ENCODE assay signal across 8 mouse cellular contexts in genomic region chr4:56801907-56802668, GRCm38 (mm10). TPM values are rescaled to one million over a fixed set of nuclear protein-coding genes. Genes with fewer than 3 reads are reported as not detected.
DNase-seq lines count a peak whose midpoint lies in the region; ATAC-seq lines count a peak whose summit lies in the region.

Elp1 (minus strand) TSS chr4:56802331.
Fam206a (plus strand) TSS chr4:56802345.

- no peaks in the 10 kb centered on the region for H3K9me3 ChIP-seq in hindbrain, embryonic 11.5 days (ENCODE audit: control insufficient read depth, low read length)

- H3K27ac ChIP-seq in hindbrain, embryonic 11.5 days (ENCODE audit: low read depth, low read length) = peak within 1 kb of the TSS; percentile 65

- H3K4me2 ChIP-seq in hindbrain, embryonic 11.5 days (replicated peaks; ENCODE audit: low read depth, low read length) = peak within 1 kb of the TSS; percentile 83

- peak within 1 kb of the TSS; percentile 87 for H3K4me3 ChIP-seq in hindbrain, embryonic 11.5 days (ENCODE audit: low read depth, low read length)

- DNase-seq in MN1 (ENCODE audit: low spot score) = peak; percentile 90
- DNase-seq in cerebellum, adult 9-10 months = peak; percentile 97
- DNase-seq in frontal cortex, adult 2 months (ENCODE audit: extremely low spot score in 1 of 2, low spot score in 1 of 2) = peak; percentile 86 to 97
- DNase-seq in hindbrain, embryonic 11.5 days (ENCODE audit: low spot score) = peak; percentile 97
- peak; percentile 98 to 99 for DNase-seq in layer of hippocampus, postnatal 10 days (ENCODE audit: low spot score in 2 of 2)
- DNase-seq in lung, postnatal 10 days = peak; percentile 95
- DNase-seq in ovary, postnatal 36 days (ENCODE audit: low spot score) = peak; percentile 95
- peak; percentile 97 for DNase-seq in thymus, postnatal 25 days

- peak; percentile 98 for ATAC-seq in hindbrain, embryonic 11.5 days (ENCODE audit: low FRiP score)

- under 1% methylated on average over 72 of the region's 72 CpGs for WGBS in hindbrain, embryonic 11.5 days

- H3K36me3 ChIP-seq in hindbrain, embryonic 11.5 days (ENCODE audit: control insufficient read depth, insufficient read depth, low read length) = peaks cover 8% of the 10 kb centered on the region; the same call in 1 of the 2 replicates

- no peaks in the 10 kb centered on the region for H3K27me3 ChIP-seq in hindbrain, embryonic 11.5 days (ENCODE audit: control insufficient read depth, insufficient read depth, low read length)

- no peaks in the 10 kb centered on the region; the same call in none of the 2 replicates for H3K4me1 ChIP-seq in hindbrain, embryonic 11.5 days (replicated peaks; ENCODE audit: control insufficient read depth, insufficient read depth, low read length)

- H3K9ac ChIP-seq in hindbrain, embryonic 11.5 days (ENCODE audit: low read depth, low read length) = peak within 1 kb of the TSS; percentile 89

RNA-seq across cellular contexts. Expression of gene Elp1, which starts in this region (rescaled TPM):
- polyA plus RNA-seq in frontal cortex, adult 2 months (2012; rRNA removed) = 65.2 and 67.4 TPM in 2 replicates
- polyA plus RNA-seq in hindbrain, embryonic 11.5 days (2014; fragmentation: Nextera tagmentation; extraction: Ambion mirVana) = 74.9 and 94.2 TPM in 2 replicates
- 10 to 100 TPM; 73.8 to 78.5 TPM for total RNA-seq in layer of hippocampus, postnatal 10 days (2021)

RNA-seq across cellular contexts. Expression of gene Fam206a, which starts in this region (rescaled TPM):
- 12.3 and 12.5 TPM in 2 replicates for polyA plus RNA-seq in frontal cortex, adult 2 months (2012; rRNA removed)
- 25.3 and 26.3 TPM in 2 replicates for polyA plus RNA-seq in hindbrain, embryonic 11.5 days (2014; fragmentation: Nextera tagmentation; extraction: Ambion mirVana)
- total RNA-seq in layer of hippocampus, postnatal 10 days (2021) = 10 to 100 TPM; 17.8 to 17.9 TPM

Comparison
In these comparisons a context has a peak if more than half of its experiments do, and no peak if none do; other contexts are left out.
1. Peak in every context shown above with its lines: DNase-seq, ATAC-seq, H3K4me3 ChIP-seq and H3K27ac ChIP-seq.